Mouse (Mus musculus) mouse embryonic stem cell (cell line): ENCODE results near the gene Ofcc1.

Experiments used
- in situ Hi-C, 2 experiments: fragments of 300-500 bp; cut with MboI; formaldehyde crosslinking; loops; 1 replicate in 1 of 2; 3 replicates in 1 of 2; pipeline ENCODE4 v1.14.3; 2019 to 2020; ENCODE audit warnings: low sequenced_read_pairs in 2 of 2, low pct_unique_long_range_greater_than_20kb in 1 of 2, mixed read lengths in 1 of 2; ENCODE audit not compliant: unreplicated experiment in 1 of 2

Gene Ofcc1

GRCm38 (mm10) chr13:40036981-40037765 is 324.1 kb downstream of the Ofcc1 start:
- in situ Hi-C loops, result no loop called here

DNA sequence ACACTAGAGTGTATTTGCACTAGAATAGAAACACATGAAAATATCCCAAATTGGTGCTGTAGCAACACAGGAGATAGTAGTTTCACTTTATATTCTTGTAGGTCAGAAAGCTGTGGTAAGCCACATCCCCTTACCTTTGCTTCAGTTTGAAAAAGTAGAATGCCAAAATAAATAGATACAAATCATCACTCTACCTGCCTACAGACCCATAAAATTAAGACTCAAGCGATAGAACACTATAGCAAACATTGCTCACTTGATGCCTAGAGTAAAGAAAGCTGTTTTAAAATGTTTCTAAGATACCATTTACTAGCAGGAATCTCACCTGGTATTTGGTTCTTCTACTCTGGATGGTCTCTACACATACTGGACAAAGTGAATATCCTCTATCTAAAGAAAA is 331.8 kb downstream of the Ofcc1 start:
- in situ Hi-C loops, result no loop called here

- in situ Hi-C loops, result no loop called here
These were observed 332.4 kb downstream of the Ofcc1 start for GRCm38 (mm10) chr13:40028827-40029226.

GRCm38 (mm10) chr13:40025816-40026215 is 335.4 kb downstream of the Ofcc1 start:
- in situ Hi-C loops, result no loop called here

DNA sequence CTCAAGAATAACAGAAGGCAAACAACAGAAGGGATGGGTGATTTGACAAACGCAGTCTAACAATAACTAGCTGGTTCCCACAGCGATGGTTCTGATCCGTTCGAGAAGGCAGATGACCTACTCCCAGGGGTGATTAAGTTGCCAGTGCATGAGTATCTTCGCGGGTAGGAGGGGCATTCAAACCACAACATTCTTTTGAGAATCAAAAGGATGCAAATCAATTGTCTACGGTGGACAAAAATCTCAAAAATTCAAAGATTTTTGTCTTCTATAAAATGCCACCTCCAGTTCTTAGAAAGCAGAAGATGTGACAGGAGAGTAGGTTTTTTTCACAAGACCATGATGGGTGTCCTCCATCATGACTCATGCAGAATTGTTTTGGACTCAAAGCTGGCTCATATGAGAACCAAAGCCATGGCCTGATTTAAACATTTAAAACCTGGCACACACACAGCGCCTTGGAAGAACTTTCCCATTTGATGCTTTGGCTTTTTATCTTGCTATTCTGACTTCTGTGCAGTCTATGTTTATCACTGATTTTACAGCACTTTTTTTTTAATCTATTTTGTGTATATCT is 338.0 kb downstream of the Ofcc1 start:
- in situ Hi-C loops, result no loop called here

DNA sequence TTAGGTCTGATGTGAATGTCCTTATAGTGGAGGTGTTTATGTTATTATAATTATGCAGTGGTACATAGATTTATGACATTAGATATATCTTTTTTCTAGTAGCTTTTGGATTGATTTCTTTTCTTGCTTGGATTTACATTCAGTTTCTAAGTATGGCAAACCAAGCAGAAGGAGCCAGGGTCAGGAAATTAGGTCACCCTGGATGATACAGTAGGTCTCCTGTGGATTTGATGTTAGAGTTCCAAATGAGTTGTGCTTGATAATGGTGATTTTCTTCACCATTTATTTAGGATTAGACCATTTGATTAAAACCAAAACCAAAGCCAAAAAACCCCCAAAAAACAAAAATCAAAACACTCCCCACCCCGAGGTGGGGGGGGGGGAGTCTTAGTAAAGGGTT is 338.6 kb downstream of the Ofcc1 start:
- in situ Hi-C loops, result no loop called here

DNA sequence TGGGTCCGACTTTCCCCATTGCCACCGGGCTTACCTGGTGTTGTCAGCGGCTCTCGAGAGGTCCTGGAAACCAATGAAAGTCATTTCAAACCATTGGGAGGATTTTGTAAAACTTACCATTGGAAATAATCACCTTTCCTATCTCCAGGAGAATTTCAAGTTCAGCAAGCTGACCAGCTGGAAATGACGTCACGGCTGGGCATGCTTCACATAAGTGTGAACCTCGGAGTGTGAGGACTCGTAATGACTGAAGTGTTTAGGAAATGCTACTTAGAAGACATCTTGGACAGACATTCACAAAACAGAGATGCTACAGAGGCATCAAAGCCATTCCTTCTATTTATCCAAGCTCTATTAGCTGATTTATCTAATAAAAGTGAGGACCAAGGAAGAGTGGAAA is 361.0 kb downstream of the Ofcc1 start:
- in situ Hi-C loops, result no loop called here

DNA sequence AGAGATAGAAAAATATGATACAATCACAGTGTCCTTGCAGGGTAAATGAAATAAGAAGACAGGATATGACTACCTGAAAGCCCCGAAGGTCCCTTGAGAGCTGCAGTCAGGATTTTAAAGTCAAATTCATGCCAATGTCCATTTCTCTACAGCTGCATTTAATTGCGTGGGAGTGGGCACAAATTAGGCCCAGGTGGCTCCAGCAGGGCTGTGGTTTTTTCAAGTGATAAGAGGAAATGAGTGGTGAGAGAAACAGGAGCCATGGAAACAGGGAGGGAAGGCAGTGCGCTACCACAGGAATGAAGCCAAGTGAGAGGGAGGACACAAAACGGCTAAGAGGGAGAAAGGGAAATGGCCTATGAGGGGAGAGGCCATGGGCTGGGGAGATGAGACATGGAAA is 363.3 kb downstream of the Ofcc1 start:
- in situ Hi-C loops, result no loop called here

- in situ Hi-C loops, result no loop called here
These were observed 381.8 kb downstream of the Ofcc1 start for GRCm38 (mm10) chr13:39979294-39980061.

DNA sequence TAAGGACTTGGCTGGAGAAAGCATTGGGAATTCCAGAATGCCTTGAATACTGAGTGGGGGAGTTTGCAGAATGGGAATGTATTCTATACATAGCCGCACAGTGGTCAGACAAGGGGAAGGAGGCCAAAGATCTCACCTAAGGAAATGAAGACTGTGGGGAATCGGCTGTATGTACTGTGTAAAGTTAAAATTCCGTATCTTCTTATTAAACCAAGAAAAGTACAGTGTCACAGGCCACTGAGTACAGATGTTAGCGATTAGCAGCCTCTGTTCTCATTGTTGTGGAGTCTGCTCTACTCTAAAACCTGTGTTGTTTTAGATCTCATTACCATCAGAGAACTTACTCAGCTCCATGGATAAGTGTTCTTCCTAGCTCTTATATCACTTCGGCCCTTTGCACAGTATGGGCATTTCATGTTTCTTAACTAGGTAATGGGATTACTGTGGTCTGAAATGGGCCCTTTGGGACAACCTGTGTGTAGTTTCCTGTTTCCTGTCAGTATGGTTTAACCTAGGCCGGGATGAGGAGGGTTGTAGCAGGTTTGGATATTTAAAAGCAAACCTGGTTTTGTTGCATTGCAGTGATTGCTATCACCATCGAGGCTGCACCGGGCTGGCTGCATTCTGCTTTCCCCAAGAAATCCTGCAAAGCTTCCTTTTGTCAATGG is 392.8 kb downstream of the Ofcc1 start:
- in situ Hi-C loops, result no loop called here

DNA sequence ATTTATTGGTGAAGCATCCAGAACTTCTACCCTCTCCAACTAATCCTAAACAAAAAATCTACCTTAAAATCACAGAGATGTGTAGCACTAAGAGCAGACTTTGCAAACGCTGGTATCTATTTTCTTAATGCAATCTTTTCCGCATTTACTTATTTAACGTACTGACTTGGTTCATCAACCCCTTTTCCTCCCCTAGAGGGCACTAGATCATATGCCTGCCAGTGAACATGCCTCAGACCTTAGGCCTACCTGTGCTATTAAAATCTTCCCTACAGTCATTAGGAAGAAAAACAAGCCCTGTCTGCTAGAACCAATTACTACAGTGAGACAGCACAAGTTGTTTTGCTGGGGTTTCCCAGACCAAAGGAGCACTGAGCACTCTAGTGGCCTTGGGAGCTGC is 404.0 kb downstream of the Ofcc1 start:
- in situ Hi-C loops, result no loop called here

GRCm38 (mm10) chr13:39956017-39956416 is 405.2 kb downstream of the Ofcc1 start:
- in situ Hi-C loops, result no loop called here
